Mouse (Mus musculus) heart, postnatal 0 days (tissue): ENCODE results near the gene Ccdc70. TPM values are rescaled to one million over a fixed set of nuclear protein-coding genes. Genes with fewer than 3 reads are reported as not detected.

Experiments
- ATAC-seq: fragments of 200-750 bp; cut with Nextera tagmentation; 2 replicates; pipeline ENCODE4 v1.8.0; 2017; ENCODE audit warnings: low read depth, moderate number of reproducible peaks, moderate library complexity; ENCODE audit not compliant: insufficient read depth
- DNase-seq: peaks from one replicate; pipeline ENCODE4 v3.0.0-alpha.2; 2016; ENCODE audit warnings: low spot score
- H3K27ac ChIP-seq: fragments of 300-500 bp; sonication (generic); 2 replicates; pipeline ENCODE4 v1.5.1; 2014; ENCODE audit warnings: low read depth, mild to moderate bottlenecking
- H3K27me3 ChIP-seq: fragments of 300-500 bp; sonication (generic); 2 replicates; pipeline ENCODE4 v1.6.1; 2014; ENCODE audit warnings: low read length, mixed read lengths; ENCODE audit not compliant: control insufficient read depth, insufficient read depth
- H3K36me3 ChIP-seq: fragments of 300-500 bp; sonication (generic); replicated peaks from 2 replicates; pipeline ENCODE4 v1.6.1; 2014; ENCODE audit warnings: low read length, mixed read lengths; ENCODE audit not compliant: control insufficient read depth, insufficient read depth
- H3K4me1 ChIP-seq: fragments of 300-500 bp; sonication (generic); 2 replicates; pipeline ENCODE4 v1.6.1; 2014; ENCODE audit warnings: antibody characterized with exemption; ENCODE audit not compliant: control insufficient read depth, insufficient read depth
- H3K4me2 ChIP-seq: fragments of 300-500 bp; sonication (generic); 2 replicates; pipeline ENCODE4 v1.6.1; 2014; ENCODE audit warnings: low read depth, mild to moderate bottlenecking, low read length, moderate library complexity
- H3K4me3 ChIP-seq: fragments of 300-500 bp; sonication (generic); 2 replicates; pipeline ENCODE4 v1.5.1; 2014; ENCODE audit warnings: low read depth, low read length
- H3K9ac ChIP-seq: fragments of 300-500 bp; sonication (generic); replicated peaks from 2 replicates; pipeline ENCODE4 v1.6.1; 2014; ENCODE audit warnings: low read depth, low read length, mixed read lengths
- H3K9me3 ChIP-seq: fragments of 300-500 bp; sonication (generic); replicated peaks from 2 replicates; pipeline ENCODE4 v1.6.1; 2016; ENCODE audit warnings: low read length; ENCODE audit not compliant: control insufficient read depth
- CTCF ChIP-seq: IDR thresholded peaks from 2 replicates; pipeline ENCODE4 v1.5.1; 2016; ENCODE audit warnings: antibody characterized with exemption, control low read depth, low read depth
- EP300 ChIP-seq: IDR thresholded peaks from 2 replicates; pipeline ENCODE4 v1.6.1; 2016; ENCODE audit warnings: antibody characterized with exemption, low read depth
- WGBS: fragments of 180-500 bp; shearing (Covaris S2); extraction: QIAGEN DNeasy Blood & Tissue Kit; methylation state at CpG from one replicate; pipeline ENCODE4 v1.1.7; 2014; 5-methylcytosine and 5-hydroxymethylcytosine counted together
- polyA plus RNA-seq: library from polyadenylated mRNA; unstranded; fragments of >200 nt; fragmentation: Nextera tagmentation; extraction: Ambion mirVana; gene quantifications from 2 replicates; pipeline ENCODE4 v1.2.1, GENCODE M21; 2015
- total RNA-seq: library from RNA; depleted of rRNA; stranded (reverse); fragments of >200 nt; gene quantifications from 2 replicates; pipeline ENCODE4 v1.2.3, GENCODE M21; 2014; ENCODE audit warnings: low replicate concordance

Gene Ccdc70
- total and polyA plus RNA-seq, 2 experiments from 2014 or later, result not detected

DNA sequence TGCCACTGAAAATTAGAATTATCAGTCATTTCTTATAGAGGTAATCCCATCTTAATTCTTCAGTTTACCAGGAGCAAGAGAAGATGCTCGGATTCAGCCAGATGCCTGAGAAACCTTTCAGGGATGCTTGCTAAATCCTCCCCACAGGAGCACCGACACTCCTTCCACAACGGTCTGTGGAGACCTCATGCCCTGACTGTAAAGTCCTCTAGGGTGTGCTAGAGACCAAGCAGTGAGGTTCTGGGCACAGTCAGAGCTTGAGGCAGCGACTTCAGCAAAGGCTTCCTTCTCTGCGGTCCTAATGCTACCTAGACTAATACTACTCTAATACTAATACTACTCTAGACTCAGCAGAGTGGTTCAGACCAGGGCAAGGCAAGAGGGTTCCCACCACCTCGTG is 22.6 kb downstream of the Ccdc70 start:
- H3K9ac ChIP-seq, result no peak overlapping the region
- no peaks in the 10 kb centered on the region for H3K27me3 ChIP-seq
- no peak overlapping the region for H3K27ac ChIP-seq
- no peak overlapping the region for H3K4me3 ChIP-seq
- ATAC-seq (peak; percentile 64), DNase-seq (peak; percentile 23)
- no peak overlapping the region for H3K4me2 ChIP-seq
- 17% methylated on average over 6 of the region's 6 CpGs for WGBS
- no peaks in the 10 kb centered on the region for H3K9me3 ChIP-seq
- H3K36me3 ChIP-seq, result no peaks in the 10 kb centered on the region
- H3K4me1 ChIP-seq, result no peaks in the 10 kb centered on the region
- no peak for TF ChIP-seq EP300
- peak; percentile 83 for TF ChIP-seq CTCF

DNA sequence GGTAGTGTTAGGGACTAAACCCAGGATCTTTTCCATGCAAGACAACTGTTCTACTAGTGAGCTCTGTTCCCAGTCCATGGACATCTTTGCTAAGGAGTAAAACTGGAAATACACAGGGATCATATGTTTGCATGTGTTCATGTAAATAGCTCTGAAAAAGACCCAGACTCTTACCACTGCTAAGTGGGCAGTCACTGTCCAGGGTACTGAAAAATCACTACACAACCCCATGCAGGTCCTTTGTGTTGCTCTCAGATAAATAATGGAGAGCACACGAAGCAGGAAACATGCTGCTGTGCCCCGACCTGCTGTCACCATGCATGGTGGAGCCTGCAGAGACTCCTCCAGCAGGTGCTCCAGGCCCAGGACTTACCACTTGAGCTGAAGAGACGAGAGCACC is 25.6 kb downstream of the Ccdc70 start:
- ATAC-seq, result no peak
- WGBS, result 36% methylated on average over 3 of the region's 3 CpGs

DNA sequence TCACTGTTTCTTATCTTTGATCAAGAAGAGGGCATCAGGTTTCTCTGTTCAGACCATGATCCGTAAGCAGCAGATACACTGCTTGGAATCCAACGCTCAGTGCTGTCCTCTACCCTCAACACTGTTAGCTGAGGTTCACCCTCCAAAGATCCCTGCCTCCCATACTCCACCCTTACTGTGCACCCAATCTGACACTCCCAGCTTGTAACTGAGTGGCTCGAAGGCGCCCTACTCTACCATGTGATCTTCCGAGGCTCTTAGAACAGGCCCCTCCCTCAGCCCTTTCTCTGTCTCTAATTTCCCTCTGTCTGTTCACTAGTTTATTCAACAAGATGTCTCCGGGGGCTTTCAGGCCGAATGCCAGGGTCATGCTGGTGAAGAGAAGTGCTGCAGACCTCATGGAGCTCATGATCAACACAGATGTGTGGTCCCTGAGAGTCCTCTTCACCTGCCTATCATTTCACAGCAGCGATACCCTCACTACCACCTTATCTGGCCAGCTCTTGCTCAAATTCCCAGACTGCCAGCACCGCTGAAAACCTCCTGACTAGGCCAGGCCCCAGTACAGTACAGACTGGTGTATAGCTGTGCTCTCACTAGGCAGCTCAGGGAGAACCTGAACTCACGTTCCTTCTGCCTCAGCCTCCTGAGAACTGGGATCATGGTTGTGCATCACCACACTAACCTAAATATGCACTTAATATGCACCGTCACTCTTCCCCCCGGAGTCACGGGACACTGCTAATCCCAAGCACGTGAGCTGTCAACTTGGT is 35.4 kb downstream of the Ccdc70 start:
- H3K9me3 ChIP-seq, result no peaks in the 10 kb centered on the region
- H3K27me3 ChIP-seq, result no peaks in the 10 kb centered on the region
- no peaks in the 10 kb centered on the region for H3K4me1 ChIP-seq
- WGBS, result 70% methylated on average over 14 of the region's 14 CpGs
- H3K4me2 ChIP-seq, result no peak overlapping the region
- DNase-seq (no peak), ATAC-seq (no peak)
- no peaks in the 10 kb centered on the region for H3K36me3 ChIP-seq
- no peak overlapping the region for H3K9ac ChIP-seq
- no peak overlapping the region for H3K4me3 ChIP-seq
- TF ChIP-seq CTCF (no peak), EP300 (no peak)
- H3K27ac ChIP-seq, result no peak overlapping the region

More for the DNA sequence above, 25.6 kb downstream of the Ccdc70 start:
- H3K9ac ChIP-seq, result no peak overlapping the region
- no peak overlapping the region for H3K4me3 ChIP-seq
- no peaks in the 10 kb centered on the region for H3K36me3 ChIP-seq
- no peak overlapping the region for H3K27ac ChIP-seq
- no peaks in the 10 kb centered on the region for H3K4me1 ChIP-seq
- H3K27me3 ChIP-seq, result no peaks in the 10 kb centered on the region
- no peak overlapping the region for H3K4me2 ChIP-seq
- DNase-seq, result peak; percentile 7
- TF ChIP-seq EP300, result no peak
- TF ChIP-seq CTCF, result no peak
- H3K9me3 ChIP-seq, result no peaks in the 10 kb centered on the region

- no peak overlapping the region for H3K9ac ChIP-seq
- no peaks in the 10 kb centered on the region for H3K27me3 ChIP-seq
- TF ChIP-seq EP300 (no peak), CTCF (no peak)
- H3K4me1 ChIP-seq, result no peaks in the 10 kb centered on the region
- H3K9me3 ChIP-seq, result no peaks in the 10 kb centered on the region
- DNase-seq (no peak), ATAC-seq (no peak)
- no peak overlapping the region for H3K27ac ChIP-seq
- H3K4me2 ChIP-seq, result no peak overlapping the region
- 74% methylated on average over 6 of the region's 6 CpGs for WGBS
- H3K36me3 ChIP-seq, result no peaks in the 10 kb centered on the region
- H3K4me3 ChIP-seq, result no peak overlapping the region
These were observed 36.8 kb downstream of the Ccdc70 start for GRCm38 (mm10) chr8:22006423-22006822.

- Histone ChIP-seq H3K27ac (no peak overlapping the region), H3K4me3 (no peak overlapping the region)
These were observed 39.8 kb downstream of the Ccdc70 start for GRCm38 (mm10) chr8:22009403-22009802.

More at GRCm38 (mm10) chr8:22009403-22009802, 39.8 kb downstream of the Ccdc70 start:
- TF ChIP-seq EP300 (no peak), CTCF (no peak)
- Histone ChIP-seq H3K4me2 (no peak overlapping the region), H3K9me3 (no peaks in the 10 kb centered on the region), H3K27me3 (no peaks in the 10 kb centered on the region), H3K9ac (no peak overlapping the region), H3K4me1 (no peaks in the 10 kb centered on the region), H3K36me3 (no peaks in the 10 kb centered on the region)
- DNase-seq (no peak), ATAC-seq (no peak)
- WGBS, result 22% methylated on average over 3 of the region's 3 CpGs
